Mouse (Mus musculus) inflammation-experienced regulatory T-cells (primary cell): Measurements from ENCODE around the gene 2310022B05Rik. TPM values are rescaled to one million over a fixed set of nuclear protein-coding genes. Genes with fewer than 3 reads are reported as not detected.

Source experiments
- polyA plus RNA-seq, 2 experiments: library from polyadenylated mRNA; unstranded; fragments of 100-300 nt; shearing (Covaris generic); gene quantifications; one replicate each; pipeline ENCODE4 v1.2.1; 2017

2310022B05Rik gene
- polyA plus RNA-seq: 1 to 10 TPM; 6.4 to 7.0 TPM

DNA sequence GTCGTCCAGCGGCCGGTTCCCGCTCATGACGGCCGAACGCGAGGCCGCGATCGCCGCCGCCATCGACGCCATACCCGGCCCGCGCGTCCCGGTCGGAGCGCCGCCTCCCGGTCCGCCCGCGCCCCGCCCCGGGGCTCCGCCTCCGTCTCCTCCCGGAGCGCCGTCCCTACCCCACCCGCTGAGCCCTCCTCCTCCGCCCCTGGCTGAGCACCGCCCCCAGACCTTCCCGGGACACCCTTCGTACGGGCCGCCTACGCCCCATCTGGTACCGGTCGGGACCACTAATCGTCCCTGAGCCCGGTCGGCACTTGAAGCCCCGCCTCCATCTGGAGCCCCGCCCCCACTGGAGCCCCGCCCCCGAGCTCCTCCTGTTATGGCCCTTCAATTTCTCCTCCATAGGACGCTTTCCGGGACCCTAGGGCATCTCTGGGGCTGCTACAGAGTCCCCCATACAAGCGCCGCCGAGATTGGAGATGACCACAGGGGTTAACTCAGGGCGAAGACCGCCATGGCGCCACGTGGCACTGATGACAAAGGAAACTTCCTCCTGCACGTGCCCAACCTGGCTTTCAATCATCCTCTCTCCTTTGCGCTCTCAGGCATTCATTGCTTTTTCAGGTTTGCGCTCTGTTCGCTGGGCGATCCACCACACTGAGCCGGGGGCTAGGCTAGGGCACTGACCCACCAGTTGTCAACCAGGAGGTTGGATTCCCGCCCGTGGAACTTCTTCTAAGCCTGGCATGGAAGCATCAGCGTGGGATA, at the start of gene 2310022B05Rik:
TSS of gene 2310022B05Rik (minus strand) at position 258 of the 762 bp plus-strand sequence.

Other genes starting within 250 kb of the 2310022B05Rik start
- under 1 TPM; 0.08 to 0.45 TPM for gene Pgbd5, start 223.7 kb downstream of the 2310022B05Rik start, polyA plus RNA-seq
- 10 to 100 TPM; 51.0 to 54.4 TPM for gene Cog2, start 142.6 kb downstream of the 2310022B05Rik start, polyA plus RNA-seq
- 1 to 10 TPM in 1 of 2 experiments, under 1 TPM in 1; 0.34 to 5.8 TPM for gene Agt, start 93.7 kb downstream of the 2310022B05Rik start, polyA plus RNA-seq
- 1 to 10 TPM in 1 of 2 experiments, not detected in 1; 1.1 TPM for gene Capn9, start 87.3 kb downstream of the 2310022B05Rik start, polyA plus RNA-seq
- gene Ttc13, start 58.6 kb upstream of the 2310022B05Rik start, polyA plus RNA-seq: 100 to 1,000 TPM in 1 of 2 experiments, 10 to 100 TPM in 1; 77.3 to 107 TPM
- 10 to 100 TPM; 17.1 to 26.0 TPM for gene Arv1, start 58.8 kb upstream of the 2310022B05Rik start, polyA plus RNA-seq
- gene Fam89a, start 88.5 kb upstream of the 2310022B05Rik start, polyA plus RNA-seq: 10 to 100 TPM; 10.8 to 15.3 TPM
- gene Trim67, start 129.7 kb upstream of the 2310022B05Rik start, polyA plus RNA-seq: 1 to 10 TPM in 1 of 2 experiments, under 1 TPM in 1; 0.31 to 1.0 TPM
- gene Gnpat, start 199.7 kb upstream of the 2310022B05Rik start, polyA plus RNA-seq: 100 to 1,000 TPM in 1 of 2 experiments, 10 to 100 TPM in 1; 78.3 to 109 TPM
- gene 2810004N23Rik, start 199.8 kb upstream of the 2310022B05Rik start, polyA plus RNA-seq: 10 to 100 TPM; 31.6 to 32.2 TPM
- gene Exoc8, start 234.3 kb upstream of the 2310022B05Rik start, polyA plus RNA-seq: 10 to 100 TPM; 14.9 to 23.0 TPM
- gene Sprtn, start 234.5 kb upstream of the 2310022B05Rik start, polyA plus RNA-seq: 1 to 10 TPM; 3.9 to 5.0 TPM